Mouse (Mus musculus) gastrocnemius, postnatal 14 days (tissue): ENCODE data around the gene Plgrkt. TPM values are rescaled to one million over a fixed set of nuclear protein-coding genes. Genes with fewer than 3 reads are reported as not detected.
"Not testable (repeated sequence)": the region's sequence is repeated elsewhere in the genome, so short reads cannot be mapped to it uniquely, and the experiment has no call there.

Experiments used
- DNase-seq: peaks from one replicate; pipeline ENCODE4 v3.0.0; 2021; ENCODE audit warnings: mixed read lengths
- intact Hi-C: fragments of 180-260 bp; cut with DNase I; formaldehyde crosslinking; loops from one replicate; pipeline ENCODE4 v1.15.1; 2025; ENCODE audit warnings: low total_unique reads
- long read RNA-seq, 2 experiments: library from polyadenylated mRNA; stranded (forward); transcript quantifications; one replicate each; pipeline ENCODE4 v2.0.0; 2021
- total RNA-seq, 2 experiments: library from RNA; stranded (reverse); gene quantifications; 2 replicates each; pipeline ENCODE4 v1.2.3; 2021

The Plgrkt gene
- total RNA-seq, result 10 to 100 TPM; 19.9 to 22.5 TPM
- long read RNA-seq, experiment 1, transcript Plgrkt-208 (6 exons, 1,020 nt), result major isoform, 11 of 14 reads
- long read RNA-seq, experiment 1, partial matches to known transcripts, result 0 of 14 reads
- long read RNA-seq, experiment 1, other reads (novel, unspliced or antisense), result 1 of 14 reads
- long read RNA-seq, experiment 2, transcript Plgrkt-208 (6 exons, 1,020 nt), result major isoform, 16 of 21 reads
- long read RNA-seq, experiment 2, partial matches to known transcripts, result 1 of 21 reads
- long read RNA-seq, experiment 2, other reads (novel, unspliced or antisense), result 2 of 21 reads

GRCm38 (mm10) chr19:29366969-29367622 is at the start of gene Plgrkt, which contains the start of gene Cd274:
TSS of gene Plgrkt (minus strand) at chr19:29367390.
TSS of gene Cd274 (plus strand) at chr19:29367455.
- intact Hi-C loops, result loop anchor here (10.0 kb wide), 1 partner anchor 198 kb away; no protein-coding TSS in a partner anchor
- DNase-seq, result peak; percentile 79

GRCm38 (mm10) chr19:29416393-29416902 is 49.3 kb upstream of the Plgrkt start:
- intact Hi-C loops, result no loop called here
- no peak for DNase-seq

DNA sequence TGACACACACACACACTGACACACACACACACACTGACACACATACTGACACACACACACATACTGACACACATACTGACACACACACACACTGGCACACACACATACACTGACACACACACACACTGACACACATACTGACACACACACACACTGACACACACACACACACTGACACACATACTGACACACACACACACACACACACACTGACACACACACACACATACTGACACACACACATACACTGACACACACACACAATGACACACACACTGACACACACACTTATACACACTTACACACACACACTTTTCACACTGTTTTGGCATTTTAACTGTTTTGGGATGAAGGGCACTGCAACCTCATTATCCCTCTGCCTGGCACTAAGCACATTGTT is 47.7 kb upstream of the Plgrkt start:
- DNase-seq, intact Hi-C loops: not testable (repeated sequence)

GRCm38 (mm10) chr19:29414513-29414912 is 47.3 kb upstream of the Plgrkt start:
- intact Hi-C loops, result no loop called here
- DNase-seq, result no peak

DNA sequence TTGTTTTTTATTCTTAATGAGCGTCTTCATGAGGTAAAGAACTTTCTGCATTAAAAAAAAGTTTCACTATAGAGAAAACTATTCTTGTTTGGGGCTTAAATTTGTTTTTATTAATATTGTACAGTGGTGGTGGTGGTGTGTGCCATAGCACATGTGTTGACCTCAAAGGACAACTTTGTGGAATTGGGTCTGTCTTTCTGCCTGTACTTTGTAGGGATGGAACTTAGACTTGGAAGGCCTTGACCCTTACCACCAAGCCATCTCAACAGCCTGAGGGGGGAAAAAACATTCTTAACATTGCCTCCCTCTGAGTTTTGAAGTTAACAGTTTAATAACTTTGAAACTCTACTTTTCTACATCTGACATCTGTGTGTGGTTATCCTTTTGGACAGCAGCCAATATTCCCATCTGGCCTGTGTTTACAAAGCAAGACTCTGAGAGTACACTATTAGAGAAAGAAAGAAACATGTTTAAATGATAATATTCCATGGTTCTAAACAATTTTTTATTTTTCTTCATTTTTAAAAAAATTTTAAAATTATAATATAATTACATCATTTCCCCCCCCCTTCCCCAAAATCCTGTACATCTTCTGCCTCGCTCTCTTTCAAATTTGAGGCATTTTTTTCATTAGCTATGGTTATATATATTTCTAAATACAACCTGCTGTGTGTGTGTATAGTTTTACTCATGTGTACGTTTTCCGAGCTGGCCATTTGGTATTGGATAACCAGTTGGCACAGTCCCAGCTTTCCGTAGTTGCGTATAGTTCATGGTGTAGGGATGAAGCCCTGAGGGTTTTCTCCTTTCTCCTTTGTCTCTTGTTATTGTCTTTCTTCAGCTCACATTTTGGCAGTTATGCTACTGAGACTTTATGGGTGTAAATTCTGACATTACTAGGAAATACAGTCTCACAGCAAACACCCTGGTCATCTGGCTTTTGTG is 45.6 kb upstream of the Plgrkt start:
- DNase-seq, result peak; percentile 26
- intact Hi-C loops, result no loop called here

DNA sequence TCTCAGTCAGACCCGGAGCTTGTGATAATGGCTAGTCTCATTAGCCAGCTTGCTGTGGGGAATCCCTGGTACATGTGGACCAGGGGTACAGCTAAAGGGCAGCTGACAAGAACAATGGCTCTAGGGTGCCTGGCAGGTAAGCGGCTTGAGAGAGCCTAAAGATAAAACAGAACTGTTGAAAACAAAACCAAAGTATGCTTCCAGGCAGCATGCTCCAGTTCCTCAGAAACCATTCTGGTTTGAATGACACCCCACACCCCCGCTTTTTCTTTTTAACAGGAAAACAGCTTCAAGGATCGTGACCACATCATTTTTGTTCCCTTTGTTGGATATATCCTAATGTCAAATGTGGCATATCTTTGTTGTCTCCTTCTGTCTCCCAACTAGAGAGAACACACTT is 43.4 kb upstream of the Plgrkt start, which contains the start of gene Pdcd1lg2:
TSS of gene Pdcd1lg2 (plus strand) at position 301 of the 400 bp plus-strand sequence.
- intact Hi-C loops, result no loop called here
- DNase-seq, result no peak

DNA sequence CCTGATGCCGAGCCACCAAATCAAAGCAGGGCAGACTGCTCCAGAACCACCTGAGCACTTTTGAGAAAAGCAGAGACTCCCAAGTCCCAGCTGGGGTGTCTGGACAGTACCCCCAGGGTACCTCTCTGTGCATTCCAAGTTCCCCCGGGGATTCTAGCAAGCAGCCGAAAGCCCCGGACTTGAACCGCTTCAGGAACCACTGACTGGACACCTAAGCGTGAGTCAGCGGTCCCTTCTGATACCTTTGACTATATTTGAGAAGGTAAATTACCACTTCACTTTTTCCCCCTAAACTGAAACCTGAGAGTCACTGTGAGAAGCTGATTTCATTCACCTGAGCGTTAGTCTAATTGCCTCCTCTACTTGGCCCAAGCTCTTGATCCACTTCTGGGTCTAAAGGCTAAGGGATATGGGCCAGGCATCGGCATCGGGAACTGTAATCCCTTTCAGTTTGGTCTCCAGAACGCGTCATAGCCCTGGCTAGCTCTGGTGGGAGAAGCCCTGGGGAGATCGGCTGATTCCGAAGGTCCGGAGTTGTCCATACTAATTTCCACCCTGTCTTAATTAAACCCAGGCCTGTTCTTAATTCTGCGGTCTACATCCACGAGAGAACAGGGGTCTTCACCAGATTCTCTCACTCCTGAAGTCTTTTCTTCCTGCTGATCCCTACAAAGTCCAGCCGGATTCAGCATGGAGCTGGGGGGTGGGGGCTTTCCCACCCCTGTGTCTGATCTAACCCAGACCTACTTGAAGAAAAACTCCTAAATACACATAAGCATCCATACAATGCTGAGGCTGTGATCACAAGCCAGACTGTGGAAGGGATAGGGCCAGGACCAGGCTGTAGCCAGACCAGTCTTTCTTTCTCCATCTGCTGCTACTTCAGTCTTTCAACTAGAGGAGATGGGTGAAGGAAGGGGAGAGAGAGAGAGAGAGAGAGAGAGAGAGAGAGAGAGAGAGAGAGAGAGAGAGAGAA is 39.1 kb upstream of the Plgrkt start:
- no peak for DNase-seq
- intact Hi-C loops, result no loop called here

GRCm38 (mm10) chr19:29405388-29405787 is 38.2 kb upstream of the Plgrkt start:
- intact Hi-C loops, result no loop called here

DNA sequence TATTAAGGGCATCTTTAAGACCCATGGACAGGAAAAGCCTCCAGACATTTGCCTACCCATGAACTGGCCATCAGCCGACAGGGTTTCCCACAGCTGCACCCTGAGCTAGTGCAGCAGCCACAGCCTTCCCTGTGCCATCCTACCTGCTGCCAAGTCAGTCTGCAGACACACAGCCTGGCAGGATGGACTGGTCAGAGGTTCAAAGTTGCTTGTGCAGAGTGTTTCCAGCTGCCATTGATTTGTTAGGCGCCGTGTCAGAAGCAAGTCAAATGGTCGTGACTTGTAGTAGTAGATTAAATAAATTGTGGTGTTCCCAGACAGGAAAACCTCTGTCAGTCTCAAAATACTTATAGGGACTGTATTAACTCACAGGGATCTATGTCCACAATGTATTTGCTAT is 36.1 kb upstream of the Plgrkt start:
- DNase-seq, result no peak
- intact Hi-C loops, result no loop called here

More at GRCm38 (mm10) chr19:29405388-29405787, 38.2 kb upstream of the Plgrkt start:
- DNase-seq, result no peak

DNA sequence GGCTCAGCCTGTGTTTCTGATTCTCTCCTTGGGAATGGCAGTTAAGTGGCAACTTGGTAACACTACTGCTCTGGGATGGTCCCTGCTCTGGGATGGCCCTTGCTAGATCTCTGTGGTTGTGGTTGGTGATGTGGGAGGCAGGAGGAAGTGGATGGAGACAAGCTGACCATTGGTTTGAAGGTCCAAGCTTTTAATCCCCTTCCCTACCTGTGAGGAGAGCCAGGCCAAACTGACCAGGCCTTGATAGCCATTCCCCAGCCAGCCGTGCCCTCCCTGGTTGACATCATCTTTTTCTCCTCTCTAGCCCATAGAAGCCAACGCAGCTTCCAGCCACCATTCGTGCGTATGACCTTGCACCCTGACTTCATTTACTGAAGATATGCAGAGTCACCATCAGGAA is 35.4 kb upstream of the Plgrkt start:
- no peak for DNase-seq
- intact Hi-C loops, result no loop called here

DNA sequence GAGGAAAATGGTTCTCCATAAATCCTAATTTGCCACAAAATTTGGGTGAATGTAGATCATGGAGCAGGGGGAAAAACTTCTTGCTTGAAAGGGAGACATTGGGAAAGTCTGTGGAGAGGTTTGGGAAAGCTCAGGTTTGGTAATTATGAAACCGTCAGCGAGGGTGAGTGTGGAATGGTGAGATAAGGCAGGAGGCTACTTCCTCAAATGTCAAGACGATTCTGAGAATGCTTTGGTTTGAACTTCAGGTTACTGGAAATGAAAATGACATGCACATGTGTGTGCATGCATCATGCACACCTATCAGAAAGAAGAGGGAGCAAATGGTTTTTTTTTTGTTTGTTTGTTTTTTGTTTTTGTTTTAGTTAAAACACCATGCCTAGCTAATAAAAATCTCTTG is 33.3 kb upstream of the Plgrkt start:
- intact Hi-C loops, result no loop called here
- DNase-seq, result no peak

- intact Hi-C loops, result no loop called here
Measured at GRCm38 (mm10) chr19:29399786-29400185, 32.6 kb upstream of the Plgrkt start.

GRCm38 (mm10) chr19:29396353-29396752 is 29.2 kb upstream of the Plgrkt start:
- no peak for DNase-seq
- intact Hi-C loops, result no loop called here

More at GRCm38 (mm10) chr19:29399786-29400185, 32.6 kb upstream of the Plgrkt start:
- DNase-seq, result no peak

DNA sequence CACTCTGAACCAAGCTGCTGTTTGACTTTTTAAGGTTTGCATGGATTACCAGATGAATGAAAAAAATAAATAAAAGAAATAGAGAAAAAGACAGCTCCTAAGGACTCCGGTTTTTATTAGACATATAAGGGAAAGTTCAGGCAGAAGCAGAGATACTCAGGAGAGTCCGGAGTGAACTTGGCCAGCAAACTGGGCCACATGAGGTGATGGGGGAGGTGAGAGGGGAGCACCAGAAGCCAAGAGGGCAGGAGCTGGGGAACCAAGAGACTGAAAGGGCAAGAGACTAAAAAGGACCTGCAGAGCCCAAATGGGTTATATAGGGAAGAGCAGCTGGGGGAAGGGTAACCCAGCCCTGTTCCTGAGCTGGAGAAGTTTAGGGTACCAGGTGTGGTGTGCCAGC is 27.5 kb upstream of the Plgrkt start:
- DNase-seq, result no peak
- intact Hi-C loops, result no loop called here

GRCm38 (mm10) chr19:29393333-29393732 is 26.1 kb upstream of the Plgrkt start:
- intact Hi-C loops, result no loop called here
- DNase-seq, result no peak

DNA sequence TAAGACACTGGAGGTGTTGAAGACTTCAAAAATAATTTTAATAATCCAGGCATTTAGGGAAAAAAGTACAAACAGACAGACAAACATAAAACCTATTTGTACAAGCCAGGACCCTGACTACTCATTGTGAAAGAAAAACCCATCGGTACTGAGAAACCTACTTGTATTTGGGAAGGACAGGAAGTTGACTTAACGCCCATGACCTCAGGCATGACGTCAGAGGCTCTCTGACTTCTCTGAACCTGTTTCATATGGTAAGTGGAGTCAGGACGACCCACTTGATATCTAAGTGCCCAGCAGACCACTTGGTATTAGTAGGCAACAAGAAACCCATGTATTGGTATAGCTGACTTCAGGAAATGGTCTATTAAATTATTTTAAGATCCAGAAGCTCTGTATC is 24.1 kb upstream of the Plgrkt start:
- no peak for DNase-seq
- intact Hi-C loops, result no loop called here

DNA sequence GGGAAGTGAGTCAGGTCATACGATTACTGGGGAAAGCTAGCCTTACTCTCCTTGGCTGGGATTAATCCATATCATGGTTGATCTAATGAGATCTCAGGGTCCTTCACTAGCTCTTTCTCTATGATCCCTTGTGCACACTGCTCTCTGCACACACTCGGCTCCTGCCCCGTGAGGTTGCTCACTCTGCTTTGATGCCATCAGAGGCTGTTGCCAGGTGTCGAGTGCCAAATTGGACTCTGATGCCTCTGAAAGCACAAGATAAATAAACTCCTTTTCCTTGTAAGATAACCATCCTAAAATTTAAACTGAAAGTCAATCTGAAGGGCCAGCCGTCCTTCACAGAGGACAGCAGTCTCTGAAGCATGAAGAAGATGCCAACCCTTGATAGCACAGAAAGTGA is 23.3 kb upstream of the Plgrkt start:
- intact Hi-C loops, result no loop called here
- no peak for DNase-seq

DNA sequence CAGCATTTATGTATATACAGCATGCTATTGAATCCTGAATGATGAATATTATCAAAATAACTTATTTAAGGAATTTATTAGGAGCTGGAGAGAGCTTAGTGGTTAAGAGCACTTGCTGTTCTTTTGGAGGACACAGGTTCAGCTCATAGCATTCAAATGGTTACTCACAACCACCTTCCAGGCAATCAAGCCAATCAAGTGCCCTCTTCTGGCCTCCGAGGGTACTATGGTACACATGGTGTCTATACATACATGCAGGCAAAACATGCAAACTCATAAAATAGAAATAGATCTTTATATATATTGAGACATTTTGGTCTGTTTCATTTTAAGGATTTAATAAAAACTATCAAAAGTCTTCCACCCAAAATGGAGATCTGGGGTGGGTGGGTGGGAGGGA is 21.6 kb upstream of the Plgrkt start:
- intact Hi-C loops, result no loop called here
- DNase-seq, result no peak

DNA sequence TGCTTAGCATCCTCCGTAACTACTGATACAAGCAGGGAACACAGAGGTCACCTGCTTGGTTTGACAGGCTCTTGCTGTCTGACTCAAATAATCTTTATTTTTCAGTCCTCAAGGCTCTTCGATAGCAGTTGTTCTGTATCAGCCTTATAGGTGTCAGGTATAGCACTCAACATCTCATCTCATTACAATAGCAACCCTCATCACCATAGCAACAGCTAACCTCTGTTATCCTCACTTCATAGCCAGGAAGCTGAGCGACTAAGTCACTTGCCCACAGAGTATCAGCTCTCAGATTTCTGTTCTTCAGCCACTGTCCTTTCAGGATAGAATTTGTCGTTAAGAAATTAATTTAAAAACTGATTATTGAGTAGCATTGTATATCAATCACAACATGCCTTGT is 18.6 kb upstream of the Plgrkt start:
- intact Hi-C loops, result no loop called here
- no peak for DNase-seq
